ENCODE assay signal across 8 mouse cellular contexts in genomic region chr15:80054034-80054710, GRCm38 (mm10). TPM values are rescaled to one million over a fixed set of nuclear protein-coding genes. Genes with fewer than 3 reads are reported as not detected.
A peak's percentile ranks its signal among the peaks of the same experiment; 100 is the strongest.
DNase-seq lines count a peak whose midpoint lies in the region; ATAC-seq lines count a peak whose summit lies in the region.

No protein-coding gene starts in this region.

- H3K27ac ChIP-seq in forebrain, embryonic 11.5 days (ENCODE audit: low read depth, low read length) = no peak overlapping the region

- H3K9ac ChIP-seq in forebrain, embryonic 11.5 days (ENCODE audit: low read length) = no peak overlapping the region

- no peak overlapping the region for H3K4me3 ChIP-seq in forebrain, embryonic 11.5 days (ENCODE audit: low read depth, low read length)

- no peak overlapping the region for H3K4me2 ChIP-seq in forebrain, embryonic 11.5 days (ENCODE audit: low read depth, low read length, severe bottlenecking)

- no peaks in the 10 kb centered on the region for H3K36me3 ChIP-seq in forebrain, embryonic 11.5 days (ENCODE audit: control insufficient read depth, insufficient read depth, low read length)

- no peaks in the 10 kb centered on the region; the same call in 1 of the 2 replicates for H3K4me1 ChIP-seq in forebrain, embryonic 11.5 days (replicated peaks; ENCODE audit: control insufficient read depth, insufficient read depth, low read length)

- ATAC-seq in monocyte, adult 5-6 weeks (replicated peaks; ENCODE audit: insufficient number of reproducible peaks, low FRiP score, low TSS enrichment, poor library complexity, severe bottlenecking) = peak; percentile 86
- ATAC-seq in forebrain, embryonic 11.5 days (replicated peaks; ENCODE audit: low FRiP score) = no peak

- H3K27me3 ChIP-seq in forebrain, embryonic 11.5 days (ENCODE audit: control insufficient read depth, insufficient read depth, low read length) = no peaks in the 10 kb centered on the region

- DNase-seq in kidney, adult 9 months = peak; percentile 39
- DNase-seq in kidney, postnatal 14 days = no peak
- DNase-seq in fibroblast of lung, adult 2 months (ENCODE audit: low read depth) = peak; percentile 60
- peak; percentile 69 for DNase-seq in heart, postnatal 4 days
- no peak for DNase-seq in frontal cortex, adult 2 months (ENCODE audit: extremely low spot score in 1 of 2, low spot score in 1 of 2)
- no peak for DNase-seq in frontal cortex, postnatal 14 days (ENCODE audit: low spot score in 2 of 2)
- DNase-seq in forebrain, embryonic 11.5 days (ENCODE audit: low spot score) = no peak

- H3K9me3 ChIP-seq in forebrain, embryonic 11.5 days (ENCODE audit: control insufficient read depth, low read length) = no peaks in the 10 kb centered on the region

- WGBS in forebrain, embryonic 11.5 days = 85% methylated on average over 7 of the region's 7 CpGs

RNA-seq across cellular contexts. Expression of gene Syngr1, which starts 37.0 kb away (rescaled TPM):
- 10 to 100 TPM; 73.4 to 86.0 TPM for total RNA-seq in heart, postnatal 4 days (2021)
- not detected in 3 replicates for total RNA-seq in monocyte, adult 5-6 weeks (2017)
- polyA plus RNA-seq in frontal cortex, adult 2 months (2012; rRNA removed) = 288 and 302 TPM in 2 replicates
- polyA plus RNA-seq in forebrain, embryonic 11.5 days (2014; fragmentation: Nextera tagmentation; extraction: Ambion mirVana) = 11.3 and 13.6 TPM in 2 replicates

RNA-seq across cellular contexts. Expression of gene Rpl3, which starts 37.5 kb away (rescaled TPM):
- total RNA-seq in heart, postnatal 4 days (2021) = 100 to 1,000 TPM; 591 to 607 TPM
- total RNA-seq in monocyte, adult 5-6 weeks (2017) = 1,359 to 1,501 TPM (median 1,441 TPM) in 3 replicates
- 629 and 778 TPM in 2 replicates for polyA plus RNA-seq in frontal cortex, adult 2 months (2012; rRNA removed)
- 1,023 and 1,042 TPM in 2 replicates for polyA plus RNA-seq in forebrain, embryonic 11.5 days (2014; fragmentation: Nextera tagmentation; extraction: Ambion mirVana)

RNA-seq across cellular contexts. Expression of gene Pdgfb, which starts 39.4 kb away (rescaled TPM):
- 10 to 100 TPM; 46.4 to 50.7 TPM for total RNA-seq in heart, postnatal 4 days (2021)
- 14.3 to 55.2 TPM (median 25.5 TPM) in 3 replicates for total RNA-seq in monocyte, adult 5-6 weeks (2017)
- polyA plus RNA-seq in frontal cortex, adult 2 months (2012; rRNA removed) = 30.7 and 32.4 TPM in 2 replicates
- polyA plus RNA-seq in forebrain, embryonic 11.5 days (2014; fragmentation: Nextera tagmentation; extraction: Ambion mirVana) = 2.8 and 2.9 TPM in 2 replicates

Comparison
In these comparisons a context has a peak if more than half of its experiments do, and no peak if none do; other contexts are left out.
1. DNase-seq: peak in kidney, adult 9 months (single experiment), fibroblast of lung, adult 2 months (single experiment) and heart, postnatal 4 days (single experiment); none in kidney, postnatal 14 days (single experiment), frontal cortex, adult 2 months (0 of 2), frontal cortex, postnatal 14 days (0 of 2) and forebrain, embryonic 11.5 days (single experiment).
2. RNA of gene Syngr1, which starts 37.0 kb away (total RNA-seq): 73.4 to 86.0 TPM in heart, postnatal 4 days; not detected in monocyte, adult 5-6 weeks; every median in the first group is over 10 times any median in the second.